Mouse (Mus musculus) ES-Bruce4 (cell line): ENCODE data around the gene Rgs11. TPM values are rescaled to one million over a fixed set of nuclear protein-coding genes. Genes with fewer than 3 reads are reported as not detected.

Experiments
- H3K27ac ChIP-seq: 2 replicates; pipeline ENCODE4 v1.5.1; 2012; ENCODE audit warnings: low read length, inconsistent platforms; ENCODE audit not compliant: insufficient read depth
- H3K27me3 ChIP-seq: 2 replicates; pipeline ENCODE4 v1.6.1; 2012; ENCODE audit warnings: mild to moderate bottlenecking, low read length, inconsistent platforms; ENCODE audit not compliant: control insufficient read depth, poor library complexity, insufficient read depth, severe bottlenecking
- H3K36me3 ChIP-seq: 2 replicates; pipeline ENCODE4 v1.6.1; 2012; ENCODE audit warnings: inconsistent platforms, mild to moderate bottlenecking, low read length, moderate library complexity; ENCODE audit not compliant: control insufficient read depth, poor library complexity, insufficient read depth, severe bottlenecking
- H3K4me1 ChIP-seq: one replicate; pipeline ENCODE4 v1.8.1; 2011; ENCODE audit warnings: low read length; ENCODE audit not compliant: control insufficient read depth, insufficient read depth
- H3K4me3 ChIP-seq: 2 replicates; pipeline ENCODE4 v1.5.1; 2011; ENCODE audit warnings: low read depth, mild to moderate bottlenecking, low read length
- H3K9ac ChIP-seq: 2 replicates; pipeline ENCODE4 v1.6.1; 2012; ENCODE audit warnings: low read depth, mild to moderate bottlenecking, inconsistent platforms; ENCODE audit not compliant: poor library complexity, severe bottlenecking
- H3K9me3 ChIP-seq: replicated peaks from 2 replicates; pipeline ENCODE4 v1.6.1; 2012; ENCODE audit warnings: mild to moderate bottlenecking, low read length, inconsistent platforms; ENCODE audit not compliant: control insufficient read depth, poor library complexity, insufficient read depth, severe bottlenecking
- CTCF ChIP-seq: IDR thresholded peaks from one replicate; pipeline ENCODE4 v1.8.1; 2011; ENCODE audit warnings: low read depth, low read length
- EP300 ChIP-seq: IDR thresholded peaks from 2 replicates; pipeline ENCODE4 v1.6.1; 2011; ENCODE audit warnings: low read depth, low read length; ENCODE audit not compliant: insufficient read depth
- POLR2A ChIP-seq: IDR thresholded peaks from one replicate; pipeline ENCODE4 v1.8.1; 2011; ENCODE audit warnings: low read length; ENCODE audit not compliant: insufficient read depth
- polyA plus RNA-seq: library from polyadenylated mRNA; stranded (reverse); fragments of >200 nt; gene quantifications from 2 replicates; pipeline ENCODE4 v1.2.4, GENCODE M21; 2011; ENCODE audit warnings: low read depth; ENCODE audit not compliant: missing spikeins, insufficient read depth, insufficient read length

Rgs11 gene
- polyA plus RNA-seq, 1 experiment: 2.4 TPM

DNA sequence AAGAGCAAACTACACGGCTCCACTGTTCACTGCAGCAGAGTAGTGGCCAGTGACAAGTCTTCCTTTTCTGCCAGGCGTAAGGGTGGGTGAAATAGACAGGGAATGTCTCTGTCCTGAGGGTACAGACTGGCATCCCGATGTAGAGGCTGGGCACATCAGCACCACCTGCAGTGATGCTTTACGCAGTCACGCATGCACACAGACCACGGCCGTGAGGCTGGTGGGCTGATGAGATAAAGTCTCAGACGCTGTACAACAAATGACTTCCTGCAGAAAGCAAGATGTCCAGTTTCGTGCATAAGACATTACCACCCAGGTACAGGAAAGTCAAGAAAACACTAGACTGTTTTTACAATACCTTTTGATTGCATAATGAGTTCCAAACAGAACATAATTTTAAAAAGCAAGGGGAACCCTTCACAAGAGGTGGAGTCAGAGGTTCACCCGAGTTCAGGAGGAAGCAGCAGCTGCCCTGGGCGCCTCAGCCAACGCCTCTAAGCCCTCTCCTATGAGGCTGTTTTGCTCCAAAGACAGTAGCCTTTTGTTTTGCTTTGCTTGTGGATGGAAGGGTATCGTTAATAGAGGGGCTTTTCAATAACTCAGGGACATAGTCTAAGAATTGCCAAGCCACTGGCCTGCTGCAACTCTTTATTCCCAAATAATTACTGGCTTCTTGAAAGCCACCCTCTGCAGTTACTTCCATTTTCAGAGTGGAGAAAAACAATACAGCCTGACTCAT, 32.5 kb downstream of the Rgs11 start:
- Histone ChIP-seq H3K9ac (no peak overlapping the region), H3K4me1 (no peaks in the 10 kb centered on the region), H3K27ac (no peak overlapping the region), H3K4me3 (no peak overlapping the region), H3K27me3 (no peaks in the 10 kb centered on the region), H3K36me3 (no peaks in the 10 kb centered on the region), H3K9me3 (no peaks in the 10 kb centered on the region)
- TF ChIP-seq CTCF (no peak), POLR2A (no peak), EP300 (no peak)

DNA sequence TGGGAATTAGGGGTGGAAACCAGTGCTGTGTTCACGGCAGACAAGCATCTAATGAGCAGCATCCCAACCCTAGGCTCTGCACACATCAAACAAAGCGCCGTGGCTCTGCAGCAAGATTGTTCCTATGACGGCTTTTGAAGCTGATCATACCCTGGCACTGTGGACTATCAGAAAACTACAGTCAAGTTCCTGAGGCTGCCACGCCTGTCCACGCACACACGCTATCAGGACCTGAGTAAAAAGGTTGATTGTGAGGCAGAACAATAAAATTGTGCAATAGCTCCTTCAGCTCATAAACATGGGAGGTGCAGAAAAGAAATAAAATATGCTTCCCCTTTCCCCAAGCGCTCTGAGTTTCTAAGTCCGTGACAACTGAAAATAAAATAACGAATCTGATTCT, 34.9 kb downstream of the Rgs11 start:
- no peaks in the 10 kb centered on the region for H3K27me3 ChIP-seq
- no peaks in the 10 kb centered on the region for H3K4me1 ChIP-seq
- H3K9ac ChIP-seq: no peak overlapping the region
- no peak overlapping the region for H3K27ac ChIP-seq
- no peaks in the 10 kb centered on the region for H3K9me3 ChIP-seq
- no peaks in the 10 kb centered on the region for H3K36me3 ChIP-seq
- TF ChIP-seq CTCF: no peak
- no peak for TF ChIP-seq POLR2A
- TF ChIP-seq EP300: no peak
- no peak overlapping the region for H3K4me3 ChIP-seq

DNA sequence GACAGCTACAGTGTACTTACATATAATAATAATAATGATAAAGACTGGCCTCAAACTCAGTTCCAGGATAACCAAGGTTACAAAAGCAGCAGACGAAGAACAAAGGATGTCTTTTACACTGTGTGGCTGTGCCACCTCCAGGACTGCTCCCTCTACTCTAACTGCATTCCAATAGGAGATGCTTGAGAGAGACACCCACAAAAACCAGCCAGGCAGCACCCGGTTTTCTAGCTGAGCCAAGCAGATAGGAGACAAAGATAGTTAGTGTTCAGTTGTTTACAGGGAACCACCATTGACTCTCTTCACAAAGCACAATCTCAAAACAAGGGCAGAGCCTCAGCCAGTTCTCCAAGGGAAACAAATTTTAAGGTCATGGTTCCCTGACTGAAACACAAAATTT, 36.8 kb downstream of the Rgs11 start:
- TF ChIP-seq CTCF: no peak
- TF ChIP-seq POLR2A: no peak
- no peak for TF ChIP-seq EP300
- Histone ChIP-seq H3K36me3 (no peaks in the 10 kb centered on the region), H3K9me3 (no peaks in the 10 kb centered on the region), H3K27me3 (no peaks in the 10 kb centered on the region), H3K9ac (no peak overlapping the region), H3K4me3 (no peak overlapping the region), H3K4me1 (no peaks in the 10 kb centered on the region), H3K27ac (no peak overlapping the region)

DNA sequence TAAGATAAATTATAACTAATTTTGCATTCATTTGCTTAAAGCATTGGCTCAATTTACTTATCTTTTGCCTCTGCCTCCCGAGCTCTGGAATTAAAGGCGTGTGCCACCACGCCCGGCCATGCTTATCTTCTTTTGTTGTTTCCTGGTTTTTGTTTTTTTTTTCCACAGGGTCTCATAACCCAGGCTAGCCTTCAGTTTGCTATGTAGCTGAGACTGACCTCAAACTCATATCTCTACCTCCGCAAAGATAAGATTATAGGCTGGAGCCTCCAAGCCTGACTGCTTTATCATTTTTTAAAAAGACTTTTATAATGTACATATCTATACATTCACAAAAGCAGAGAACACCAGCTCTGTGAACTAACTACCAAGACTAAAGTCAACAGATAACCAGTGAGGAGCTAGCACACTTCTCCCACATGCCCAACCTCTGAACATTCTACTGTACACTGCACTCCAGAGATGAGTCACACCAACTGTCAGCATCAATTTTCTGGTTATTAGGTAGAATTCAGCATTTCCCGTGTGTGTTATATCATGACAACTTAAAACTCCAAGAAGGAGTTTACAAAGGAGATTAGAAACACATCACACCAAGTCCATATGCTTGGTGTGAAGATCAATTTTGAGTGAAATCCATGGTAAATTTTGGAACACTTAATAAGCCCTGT, 37.5 kb downstream of the Rgs11 start:
- Histone ChIP-seq H3K9ac (no peak overlapping the region), H3K27me3 (no peaks in the 10 kb centered on the region), H3K4me3 (no peak overlapping the region), H3K36me3 (no peaks in the 10 kb centered on the region), H3K9me3 (no peaks in the 10 kb centered on the region), H3K27ac (no peak overlapping the region), H3K4me1 (no peaks in the 10 kb centered on the region)
- TF ChIP-seq POLR2A: no peak

DNA sequence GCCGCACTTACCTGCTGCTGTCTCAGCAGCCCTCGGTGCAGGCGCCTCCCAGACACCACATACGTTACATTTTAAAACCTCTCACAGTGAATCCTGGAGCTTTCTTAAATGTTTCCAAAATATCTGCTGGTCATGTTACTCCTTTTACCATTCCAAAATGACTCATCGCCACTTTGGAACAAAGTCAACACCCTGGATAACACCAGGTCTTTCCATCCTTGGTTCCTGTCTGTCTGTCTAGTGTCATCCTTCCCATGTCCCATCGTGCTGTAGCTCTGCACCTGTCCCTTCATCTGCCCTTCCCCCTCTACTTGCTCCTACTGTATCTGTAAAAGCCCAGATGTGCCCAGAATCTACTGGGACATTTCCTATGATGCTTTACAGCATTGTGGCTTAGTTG, 38.2 kb downstream of the Rgs11 start:
- Histone ChIP-seq H3K27ac (no peak overlapping the region), H3K27me3 (no peaks in the 10 kb centered on the region), H3K36me3 (no peaks in the 10 kb centered on the region), H3K4me1 (no peaks in the 10 kb centered on the region), H3K4me3 (no peak overlapping the region), H3K9ac (no peak overlapping the region), H3K9me3 (no peaks in the 10 kb centered on the region)
- TF ChIP-seq EP300 (no peak), CTCF (no peak), POLR2A (no peak)

DNA sequence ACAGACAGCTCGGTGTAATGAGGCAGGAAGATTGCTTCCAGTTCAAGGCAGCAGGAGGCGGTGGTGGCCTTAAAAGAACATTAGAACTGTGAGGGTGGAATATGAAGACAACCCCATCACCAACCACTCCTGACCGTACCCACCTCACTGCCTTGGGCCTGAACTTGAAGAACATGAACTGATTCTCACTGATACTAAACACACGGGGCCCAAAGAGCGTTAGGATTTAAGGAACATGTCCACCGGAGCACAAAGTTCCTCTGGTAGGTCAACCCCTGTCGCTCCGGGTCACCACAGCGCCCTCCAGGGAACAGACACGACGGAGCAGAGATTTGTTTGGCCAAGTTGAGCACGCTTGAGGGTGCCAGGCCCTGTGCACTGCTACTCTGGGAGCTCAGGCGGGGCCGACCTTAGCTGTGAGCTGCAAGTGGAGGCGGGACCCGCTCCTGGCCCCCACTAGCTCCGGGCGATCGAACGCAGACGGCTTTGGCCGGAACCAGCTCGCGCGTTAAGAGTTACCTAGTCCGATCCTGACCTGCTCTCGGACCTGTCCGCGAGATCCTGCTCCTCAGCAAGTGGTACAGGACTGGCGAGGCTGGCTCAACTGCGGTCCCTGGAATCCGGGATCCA, 40.8 kb downstream of the Rgs11 start:
- no peaks in the 10 kb centered on the region for H3K9me3 ChIP-seq
- peak overlapping the region; percentile 92 for H3K4me3 ChIP-seq
- H3K27ac ChIP-seq: peak overlapping the region; percentile 17
- TF ChIP-seq CTCF (peak; percentile 47), EP300 (no peak), POLR2A (no peak)
- H3K9ac ChIP-seq: peak overlapping the region; percentile 69
- no peaks in the 10 kb centered on the region for H3K4me1 ChIP-seq
- no peaks in the 10 kb centered on the region for H3K36me3 ChIP-seq
- no peaks in the 10 kb centered on the region for H3K27me3 ChIP-seq
